Comparison of ENCODE assay signal across 12 mouse cellular contexts in the genomic region with DNA sequence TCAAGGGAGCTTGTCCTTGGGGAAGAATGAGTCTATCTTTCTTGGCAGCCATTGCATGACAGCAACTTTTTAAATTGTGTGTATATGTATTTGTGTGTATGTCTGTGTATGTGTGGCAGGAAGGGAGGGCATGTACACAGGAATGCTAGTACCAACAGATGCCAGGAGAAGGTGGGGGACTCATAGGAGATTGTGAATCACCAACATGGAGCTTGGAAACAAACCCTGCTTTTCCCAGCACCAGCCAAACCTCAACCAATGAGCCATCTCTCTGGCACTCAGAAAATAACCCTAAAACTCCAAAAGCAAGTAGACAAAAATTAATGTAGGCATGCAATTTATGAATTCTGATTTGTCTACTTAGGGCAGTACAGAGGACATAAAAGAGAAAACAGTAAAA.
"Had no signal": no experiment of that assay in that cellular context is flagged by ENCODE, and none has a peak within 500 bp of the region (broad histone marks: within the 10 kb centered on the region; RNA-seq: fewer than 3 reads in every experiment).

No protein-coding gene starts in this region.

- DNase-seq: liver, postnatal 0 days; lung, adult 2 months; lung, postnatal 14 days; lung, postnatal 36 days; retina, postnatal 1 day; right cerebral cortex, adult 18-20 months; right cerebral cortex, postnatal 25 days; right cerebral cortex, postnatal 4 days; spleen, adult 18-20 months; thymus, adult 2 months; thymus, postnatal 25 days; thymus, postnatal 4 days had no signal
